ENCODE assay signal across 8 mouse cellular contexts in genomic region chr6:51471782-51472181, GRCm38 (mm10). TPM values are rescaled to one million over a fixed set of nuclear protein-coding genes. Genes with fewer than 3 reads are reported as not detected.
DNase-seq lines count a peak whose midpoint lies in the region; ATAC-seq and TF ChIP-seq lines count a peak whose summit lies in the region.

No protein-coding gene starts in this region.

- peaks cover 87% of the 10 kb centered on the region for H3K79me2 ChIP-seq in myocyte (ENCODE audit: control insufficient read depth, insufficient read depth)

- H3K9ac ChIP-seq in hindbrain, postnatal 0 days (replicated peaks; ENCODE audit: low read length): peak overlapping the region; percentile 43

- peak; percentile 12 for DNase-seq in kidney, postnatal 10 days
- DNase-seq in kidney, postnatal 36 days: no peak
- no peak for DNase-seq in hindbrain, postnatal 0 days (ENCODE audit: low spot score)
- DNase-seq in layer of hippocampus, adult 18-20 months (ENCODE audit: low spot score in 2 of 2): no peak
- DNase-seq in layer of hippocampus, adult 11-12 months (ENCODE audit: low spot score): no peak
- no peak for DNase-seq in frontal cortex, postnatal 25 days (ENCODE audit: low spot score in 2 of 2)

- H3K27me3 ChIP-seq in hindbrain, postnatal 0 days (ENCODE audit: insufficient read depth, low read length): no peaks in the 10 kb centered on the region
- no peaks in the 10 kb centered on the region for H3K27me3 ChIP-seq in myocyte (ENCODE audit: control insufficient read depth, insufficient read depth, insufficient read length)

- no peak for TF ChIP-seq CTCF in cortical plate, adult 2 months (IDR thresholded peaks at IDR 0.05; ENCODE audit: extremely low read depth, insufficient read depth, low read length)
- no peak for TF ChIP-seq CTCF in hindbrain, postnatal 0 days (IDR thresholded peaks at IDR 0.05; ENCODE audit: low read depth)

- no peak overlapping the region for H3ac ChIP-seq in myocyte (ENCODE audit: control insufficient read depth, insufficient read length)

- no peak overlapping the region for H3K27ac ChIP-seq in cortical plate, adult 2 months (ENCODE audit: insufficient read depth, low read length)
- H3K27ac ChIP-seq in hindbrain, postnatal 0 days: 0 out of 2 replicates have a peak overlapping the region, but pooled peaks have one; percentile 5

- H3K9me3 ChIP-seq in hindbrain, postnatal 0 days (ENCODE audit: low read length): no peaks in the 10 kb centered on the region

- H3K4me1 ChIP-seq in cortical plate, adult 2 months (ENCODE audit: control insufficient read depth, insufficient read depth, low read length): peaks cover 3% of the 10 kb centered on the region
- peaks cover 11% of the 10 kb centered on the region; the same call in 1 of the 2 replicates for H3K4me1 ChIP-seq in hindbrain, postnatal 0 days (ENCODE audit: insufficient read depth, low read length)

- 12% methylated on average over 3 of the region's 3 CpGs for WGBS in hindbrain, postnatal 0 days

- no peak for TF ChIP-seq POLR2A in cortical plate, adult 2 months (IDR thresholded peaks at IDR 0.05; ENCODE audit: extremely low read depth, insufficient read depth, low read length)
- no peak for TF ChIP-seq POLR2A in myocyte (IDR thresholded peaks at IDR 0.05; ENCODE audit: insufficient read length, low read depth)

- H3K4me3 ChIP-seq in cortical plate, adult 2 months (ENCODE audit: insufficient read depth, low read length): peak overlapping the region; percentile 66; the same call in 1 of the 2 replicates
- H3K4me3 ChIP-seq in hindbrain, postnatal 0 days (ENCODE audit: low read length): peak overlapping the region; percentile 100
- peak overlapping the region; percentile 80 for H3K4me3 ChIP-seq in myocyte

- peaks cover 12% of the 10 kb centered on the region; the same call in 1 of the 2 replicates for H3K36me3 ChIP-seq in hindbrain, postnatal 0 days (ENCODE audit: insufficient read depth, low read length)
- peaks cover 37% of the 10 kb centered on the region for H3K36me3 ChIP-seq in myocyte (ENCODE audit: control insufficient read depth, insufficient read depth)

- peak overlapping the region; percentile 61 for H3K4me2 ChIP-seq in hindbrain, postnatal 0 days (ENCODE audit: low read depth, low read length)
- peak overlapping the region; percentile 68 for H3K4me2 ChIP-seq in myocyte (ENCODE audit: low read depth)

- no peak for ATAC-seq in hindbrain, postnatal 0 days

TF ChIP-seq in myocyte, 11 proteins besides CTCF, POLR2A, EP300 and RAD21:
- TF ChIP-seq TCF12 (IDR thresholded peaks at IDR 0.05; ENCODE audit: insufficient read depth, poor library complexity, severe bottlenecking): no peak
- TF ChIP-seq E2F4 (IDR thresholded peaks at IDR 0.05; ENCODE audit: insufficient read depth): no peak
- TF ChIP-seq SRF (IDR thresholded peaks at IDR 0.05; ENCODE audit: control insufficient read depth, insufficient read length, low read depth): no peak
- no peak for TF ChIP-seq TCF3 (IDR thresholded peaks at IDR 0.05; ENCODE audit: insufficient read length, low read depth)
- TF ChIP-seq POLR2AphosphoS2 (IDR thresholded peaks at IDR 0.05; ENCODE audit: insufficient read length, low read depth): no peak
- no peak for TF ChIP-seq MYOG (IDR thresholded peaks at IDR 0.05; ENCODE audit: control insufficient read depth in 1 of 3, insufficient read depth in 1 of 3, insufficient read length in 2 of 3, low read depth in 2 of 3)
- no peak for TF ChIP-seq MYOD1 (IDR thresholded peaks at IDR 0.05; ENCODE audit: control insufficient read depth in 1 of 3, insufficient read length in 2 of 3, low read depth in 2 of 3)
- no peak for TF ChIP-seq REST (IDR thresholded peaks at IDR 0.05; ENCODE audit: insufficient read depth, insufficient read length)
- TF ChIP-seq USF1 (IDR thresholded peaks at IDR 0.05; ENCODE audit: low read depth): no peak
- no peak for TF ChIP-seq CEBPB (IDR thresholded peaks at IDR 0.05; ENCODE audit: insufficient read depth, poor library complexity, severe bottlenecking)
- no peak for TF ChIP-seq MAX (IDR thresholded peaks at IDR 0.05; ENCODE audit: low read depth)

RNA-seq across cellular contexts. Expression of gene Cbx3, which starts 1.6 kb away (rescaled TPM):
- 81.3 and 85.2 TPM in 2 replicates for polyA plus RNA-seq in cortical plate, adult 2 months (2012; rRNA removed)
- total RNA-seq in hindbrain, postnatal 0 days (2014; rRNA removed): 82.1 and 87.9 TPM in 2 replicates
- polyA plus RNA-seq in hindbrain, postnatal 0 days (2015; fragmentation: Nextera tagmentation; extraction: Ambion mirVana): 463 and 522 TPM in 2 replicates
- 35.6 TPM for polyA plus RNA-seq in myocyte (2012; fragmentation: generic; extraction: Trizol)
- 100 to 1,000 TPM; 130 to 142 TPM for total RNA-seq in layer of hippocampus, adult 18-20 months (2021)

RNA-seq across cellular contexts. Expression of gene Hnrnpa2b1, which starts 2.1 kb away (rescaled TPM):
- polyA plus RNA-seq in cortical plate, adult 2 months (2012; rRNA removed): 529 and 566 TPM in 2 replicates
- total RNA-seq in hindbrain, postnatal 0 days (2014; rRNA removed): 143 and 192 TPM in 2 replicates
- polyA plus RNA-seq in hindbrain, postnatal 0 days (2015; fragmentation: Nextera tagmentation; extraction: Ambion mirVana): 876 and 940 TPM in 2 replicates
- 275 TPM for polyA plus RNA-seq in myocyte (2012; fragmentation: generic; extraction: Trizol)
- 100 to 1,000 TPM; 482 to 501 TPM for total RNA-seq in layer of hippocampus, adult 18-20 months (2021)

RNA-seq across cellular contexts. Expression of gene Nfe2l3, which starts 39.3 kb away (rescaled TPM):
- polyA plus RNA-seq in cortical plate, adult 2 months (2012; rRNA removed): 3.3 and 3.8 TPM in 2 replicates
- total RNA-seq in hindbrain, postnatal 0 days (2014; rRNA removed): 7.8 and 11.5 TPM in 2 replicates
- 5.2 and 5.3 TPM in 2 replicates for polyA plus RNA-seq in hindbrain, postnatal 0 days (2015; fragmentation: Nextera tagmentation; extraction: Ambion mirVana)
- polyA plus RNA-seq in myocyte (2012; fragmentation: generic; extraction: Trizol): 0.06 TPM
- total RNA-seq in layer of hippocampus, adult 18-20 months (2021): 1 to 10 TPM; 3.2 to 3.7 TPM

RNA-seq across cellular contexts. Expression of gene Snx10, which starts 51.9 kb away (rescaled TPM):
- 64.9 and 67.4 TPM in 2 replicates for polyA plus RNA-seq in cortical plate, adult 2 months (2012; rRNA removed)
- total RNA-seq in hindbrain, postnatal 0 days (2014; rRNA removed): 45.5 and 46.7 TPM in 2 replicates
- polyA plus RNA-seq in hindbrain, postnatal 0 days (2015; fragmentation: Nextera tagmentation; extraction: Ambion mirVana): 75.2 and 83.9 TPM in 2 replicates
- 3.3 TPM for polyA plus RNA-seq in myocyte (2012; fragmentation: generic; extraction: Trizol)
- 100 to 1,000 TPM; 101 to 110 TPM for total RNA-seq in layer of hippocampus, adult 18-20 months (2021)
